In the genomic region with DNA sequence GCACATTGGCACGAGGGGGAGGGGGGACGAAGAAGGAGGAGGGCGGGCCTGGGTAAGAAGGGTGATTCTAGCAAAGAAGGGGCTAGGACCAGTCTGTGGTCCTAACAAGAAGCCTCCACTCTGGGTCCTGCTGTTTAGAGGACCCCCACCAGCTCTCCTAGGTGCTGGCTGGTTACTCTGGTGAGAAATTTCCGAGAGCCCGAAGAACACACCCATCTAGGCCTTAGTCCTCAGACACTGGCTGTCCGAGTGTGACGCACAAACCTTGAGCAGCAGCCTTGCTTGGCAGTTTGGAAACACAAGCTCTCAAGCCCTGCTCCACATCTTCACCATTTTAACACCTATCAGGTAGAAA, we compare ENCODE assay signal across 13 mouse cellular contexts.
DNase-seq lines count a peak whose midpoint lies in the region; ATAC-seq lines count a peak whose summit lies in the region.
"Had no signal": no experiment of that assay in that cellular context is flagged by ENCODE, and none has a peak within 500 bp of the region (broad histone marks: within the 10 kb centered on the region; RNA-seq: fewer than 3 reads in every experiment).

No protein-coding gene starts in this region.

- H3K4me1 ChIP-seq in kidney, embryonic 16.5 days (ENCODE audit: insufficient read depth, low read length) = peaks cover 14% of the 10 kb centered on the region
- H3K4me1 ChIP-seq in embryonic facial prominence, embryonic 14.5 days (ENCODE audit: control insufficient read depth, insufficient read depth, low read length) = peaks cover 4% of the 10 kb centered on the region; the same call in 1 of the 2 replicates
- peaks cover 22% of the 10 kb centered on the region for H3K4me1 ChIP-seq in forebrain, embryonic 15.5 days
- peaks cover 9% of the 10 kb centered on the region; the same call in 1 of the 2 replicates for H3K4me1 ChIP-seq in midbrain, embryonic 14.5 days (ENCODE audit: control insufficient read depth, insufficient read depth, low read length)

- no peak for DNase-seq in kidney, postnatal 14 days
- no peak for DNase-seq in embryonic facial prominence, embryonic 14.5 days (ENCODE audit: low spot score)
- no peak for DNase-seq in midbrain, embryonic 14.5 days
- DNase-seq in right cerebral cortex, adult 18-20 months = no peak
- no peak for DNase-seq in frontal cortex, postnatal 14 days (ENCODE audit: low spot score in 2 of 2)
- DNase-seq: cerebellum, adult 2 months; embryo, embryonic 11 days; heart, postnatal 4 days; kidney, adult 9 months; thymus, adult 18-20 months had no signal

- peak overlapping the region; percentile 95 for H3K4me2 ChIP-seq in kidney, embryonic 16.5 days (replicated peaks; ENCODE audit: low read depth, low read length)
- H3K4me2 ChIP-seq in embryonic facial prominence, embryonic 14.5 days (ENCODE audit: low read depth, low read length) = peak overlapping the region; percentile 97; the same call in 1 of the 2 replicates
- no peak overlapping the region for H3K4me2 ChIP-seq in forebrain, embryonic 15.5 days (replicated peaks)
- H3K4me2 ChIP-seq in midbrain, embryonic 14.5 days (ENCODE audit: low read length) = peak overlapping the region; percentile 89

- H3K9me3 ChIP-seq in kidney, embryonic 16.5 days (ENCODE audit: low read length) = peaks cover 8% of the 10 kb centered on the region
- H3K9me3 ChIP-seq in embryonic facial prominence, embryonic 14.5 days (ENCODE audit: control insufficient read depth, low read length) = 0 out of 2 replicates have a peak, but pooled peaks cover 8% of the 10 kb centered on the region
- H3K9me3 ChIP-seq in forebrain, embryonic 15.5 days = no peaks in the 10 kb centered on the region
- H3K9me3 ChIP-seq in midbrain, embryonic 14.5 days (ENCODE audit: control insufficient read depth, low read length) = no peaks in the 10 kb centered on the region

- 50% methylated on average over 7 of the region's 7 CpGs for WGBS in kidney, embryonic 16.5 days
- 51% methylated on average over 7 of the region's 7 CpGs for WGBS in embryonic facial prominence, embryonic 14.5 days
- 52% methylated on average over 7 of the region's 7 CpGs for WGBS in forebrain, embryonic 15.5 days
- 44% methylated on average over 7 of the region's 7 CpGs for WGBS in midbrain, embryonic 14.5 days

- no peaks in the 10 kb centered on the region for H3K36me3 ChIP-seq in kidney, embryonic 16.5 days (ENCODE audit: insufficient read depth, low read length)
- H3K36me3 ChIP-seq in embryonic facial prominence, embryonic 14.5 days (ENCODE audit: control insufficient read depth, insufficient read depth, low read length) = no peaks in the 10 kb centered on the region
- no peaks in the 10 kb centered on the region for H3K36me3 ChIP-seq in forebrain, embryonic 15.5 days
- no peaks in the 10 kb centered on the region for H3K36me3 ChIP-seq in midbrain, embryonic 14.5 days (ENCODE audit: control insufficient read depth, insufficient read depth, low read length)

- no peak overlapping the region for H3K4me3 ChIP-seq in kidney, embryonic 16.5 days (ENCODE audit: low read length)
- no peak overlapping the region for H3K4me3 ChIP-seq in embryonic facial prominence, embryonic 14.5 days (ENCODE audit: low read depth, low read length)
- H3K4me3 ChIP-seq in forebrain, embryonic 15.5 days = no peak overlapping the region
- no peak overlapping the region for H3K4me3 ChIP-seq in midbrain, embryonic 14.5 days (replicated peaks; ENCODE audit: low read depth, low read length)

- H3K27ac ChIP-seq in kidney, embryonic 16.5 days (ENCODE audit: low read length) = no peak overlapping the region
- H3K27ac ChIP-seq in embryonic facial prominence, embryonic 14.5 days (replicated peaks; ENCODE audit: low read depth, low read length) = no peak overlapping the region
- no peak overlapping the region for H3K27ac ChIP-seq in forebrain, embryonic 15.5 days (replicated peaks)
- no peak overlapping the region for H3K27ac ChIP-seq in midbrain, embryonic 14.5 days (replicated peaks; ENCODE audit: low read depth, low read length)

- no peak for ATAC-seq in kidney, embryonic 16.5 days (ENCODE audit: low FRiP score, low TSS enrichment)
- ATAC-seq in embryonic facial prominence, embryonic 14.5 days (ENCODE audit: low read depth) = 0 out of 2 replicates have a peak, but pooled peaks have one; percentile 10
- ATAC-seq in forebrain, embryonic 15.5 days (replicated peaks) = 0 out of 2 replicates have a peak, but pooled peaks have one; percentile 33
- no peak; the same call in 1 of the 2 replicates for ATAC-seq in midbrain, embryonic 14.5 days (ENCODE audit: low FRiP score, low TSS enrichment)
- no peak for ATAC-seq in frontal cortex, adult (ENCODE audit: low TSS enrichment)

- no peak overlapping the region for H3K9ac ChIP-seq in kidney, embryonic 16.5 days (replicated peaks; ENCODE audit: low read length)
- no peak overlapping the region for H3K9ac ChIP-seq in embryonic facial prominence, embryonic 14.5 days (ENCODE audit: low read depth, low read length)
- H3K9ac ChIP-seq in forebrain, embryonic 15.5 days (replicated peaks) = no peak overlapping the region
- no peak overlapping the region for H3K9ac ChIP-seq in midbrain, embryonic 14.5 days (replicated peaks; ENCODE audit: low read length)

- peaks cover 42% of the 10 kb centered on the region for H3K27me3 ChIP-seq in kidney, embryonic 16.5 days (ENCODE audit: insufficient read depth, low read length)
- peaks cover 23% of the 10 kb centered on the region for H3K27me3 ChIP-seq in embryonic facial prominence, embryonic 14.5 days (replicated peaks; ENCODE audit: control insufficient read depth, insufficient read depth, low read length)
- H3K27me3 ChIP-seq in forebrain, embryonic 15.5 days = peaks cover 12% of the 10 kb centered on the region; the same call in 1 of the 2 replicates
- H3K27me3 ChIP-seq in midbrain, embryonic 14.5 days (ENCODE audit: control insufficient read depth, insufficient read depth, low read length) = peaks cover 14% of the 10 kb centered on the region

Comparison
In these comparisons a context has a peak if more than half of its experiments do, and no peak if none do; other contexts are left out.
1. ATAC-seq: peak in embryonic facial prominence, embryonic 14.5 days (single experiment) and forebrain, embryonic 15.5 days (single experiment); none in kidney, embryonic 16.5 days (single experiment), midbrain, embryonic 14.5 days (single experiment) and frontal cortex, adult (single experiment).